Mouse (Mus musculus) myocyte (in vitro differentiated cells): ENCODE measurements around the gene Nfyb. TPM values are rescaled to one million over a fixed set of nuclear protein-coding genes. Genes with fewer than 3 reads are reported as not detected.

Experiments used
- H3K27me3 ChIP-seq: one replicate; pipeline ENCODE4 v1.6.1; 2011; ENCODE audit not compliant: control insufficient read depth, insufficient read depth, insufficient read length
- H3K36me3 ChIP-seq: one replicate; pipeline ENCODE4 v1.6.1; 2011; ENCODE audit not compliant: control insufficient read depth, insufficient read depth
- H3K4me2 ChIP-seq: one replicate; pipeline ENCODE4 v1.6.1; 2011; ENCODE audit warnings: low read depth, control low read depth
- H3K4me3 ChIP-seq: one replicate; pipeline ENCODE4 v1.5.1; 2011; ENCODE audit warnings: mild to moderate bottlenecking, control low read depth, moderate library complexity
- H3K79me2 ChIP-seq: one replicate; pipeline ENCODE4 v1.6.1; 2011; ENCODE audit not compliant: control insufficient read depth, insufficient read depth
- H3ac ChIP-seq: one replicate; pipeline ENCODE4 v1.6.1; 2011; ENCODE audit not compliant: control insufficient read depth, insufficient read length
- CEBPB ChIP-seq: IDR thresholded peaks from 2 replicates; pipeline ENCODE4 v1.6.1; 2011; ENCODE audit warnings: mild to moderate bottlenecking, moderate library complexity; ENCODE audit not compliant: poor library complexity, insufficient read depth, severe bottlenecking
- E2F4 ChIP-seq: IDR thresholded peaks from one replicate; pipeline ENCODE4 v1.6.1; 2011; ENCODE audit warnings: mild to moderate bottlenecking, control low read depth, moderate library complexity; ENCODE audit not compliant: insufficient read depth
- MAX ChIP-seq: IDR thresholded peaks from one replicate; pipeline ENCODE4 v1.6.1; 2011; ENCODE audit warnings: low read depth, mild to moderate bottlenecking, control low read depth
- MYOD1 ChIP-seq, 3 experiments: IDR thresholded peaks; one replicate each; pipeline ENCODE4 v1.6.1; 2011; ENCODE audit warnings: control low read depth in 2 of 3, low read depth in 2 of 3, mild to moderate bottlenecking in 2 of 3, moderate library complexity in 1 of 3; ENCODE audit not compliant: insufficient read length in 2 of 3, control insufficient read depth in 1 of 3
- MYOG ChIP-seq, 3 experiments: IDR thresholded peaks; one replicate each; pipeline ENCODE4 v1.6.1; 2011; ENCODE audit warnings: control low read depth in 2 of 3, low read depth in 2 of 3, mild to moderate bottlenecking in 2 of 3; ENCODE audit not compliant: insufficient read length in 2 of 3, control insufficient read depth in 1 of 3, insufficient read depth in 1 of 3
- POLR2A ChIP-seq: IDR thresholded peaks from one replicate; pipeline ENCODE4 v1.6.1; 2011; ENCODE audit warnings: low read depth, mild to moderate bottlenecking, control low read depth, moderate library complexity; ENCODE audit not compliant: insufficient read length
- POLR2AphosphoS2 ChIP-seq: IDR thresholded peaks from one replicate; pipeline ENCODE4 v1.6.1; 2011; ENCODE audit warnings: low read depth, control low read depth; ENCODE audit not compliant: insufficient read length
- REST ChIP-seq: IDR thresholded peaks from one replicate; pipeline ENCODE4 v1.6.1; 2011; ENCODE audit warnings: mild to moderate bottlenecking, control low read depth, moderate library complexity; ENCODE audit not compliant: insufficient read depth, insufficient read length
- SRF ChIP-seq: IDR thresholded peaks from one replicate; pipeline ENCODE4 v1.6.1; 2011; ENCODE audit warnings: low read depth; ENCODE audit not compliant: control insufficient read depth, insufficient read length
- TCF12 ChIP-seq: IDR thresholded peaks from one replicate; pipeline ENCODE4 v1.6.1; 2011; ENCODE audit warnings: mild to moderate bottlenecking, control low read depth; ENCODE audit not compliant: poor library complexity, insufficient read depth, severe bottlenecking
- TCF3 ChIP-seq: IDR thresholded peaks from one replicate; pipeline ENCODE4 v1.6.1; 2011; ENCODE audit warnings: low read depth, control low read depth; ENCODE audit not compliant: insufficient read length
- USF1 ChIP-seq: IDR thresholded peaks from one replicate; pipeline ENCODE4 v1.6.1; 2011; ENCODE audit warnings: low read depth, mild to moderate bottlenecking, control low read depth, moderate library complexity
- polyA plus RNA-seq: library from polyadenylated mRNA; unstranded; fragments of >200 nt; fragmentation: generic; extraction: Trizol; gene quantifications from one replicate; pipeline ENCODE4 v1.2.1, GENCODE M21; 2012; ENCODE audit warnings: missing spikeins

Nfyb gene
- polyA plus RNA-seq, 1 experiment, result 7.4 TPM

- no peaks in the 10 kb centered on the region for H3K79me2 ChIP-seq
- H3K4me3 ChIP-seq, result no peak overlapping the region
- TF ChIP-seq MAX (no peak), USF1 (no peak), TCF3 (no peak), POLR2AphosphoS2 (no peak), REST (no peak), POLR2A (no peak), MYOG (IDR thresholded peaks at IDR 0.05; ENCODE audit: control insufficient read depth in 1 of 3, insufficient read depth in 1 of 3, insufficient read length in 2 of 3, low read depth in 2 of 3) (no peak), CEBPB (no peak), SRF (no peak), MYOD1 (IDR thresholded peaks at IDR 0.05; ENCODE audit: control insufficient read depth in 1 of 3, insufficient read length in 2 of 3, low read depth in 2 of 3) (no peak), TCF12 (no peak), E2F4 (no peak)
- no peak overlapping the region for H3ac ChIP-seq
- H3K27me3 ChIP-seq, result no peaks in the 10 kb centered on the region
- H3K4me2 ChIP-seq, result no peak overlapping the region
- H3K36me3 ChIP-seq, result no peaks in the 10 kb centered on the region
Observed at GRCm38 (mm10) chr10:82798312-82798933, 34.5 kb upstream of the Nfyb start.

GRCm38 (mm10) chr10:82797119-82797491 lies 33.2 kb upstream of the Nfyb start:
- Histone ChIP-seq H3K27me3 (no peaks in the 10 kb centered on the region), H3K36me3 (no peaks in the 10 kb centered on the region), H3ac (no peak overlapping the region), H3K4me3 (no peak overlapping the region), H3K79me2 (no peaks in the 10 kb centered on the region), H3K4me2 (no peak overlapping the region)
- no peak for TF ChIP-seq SRF
- no peak for TF ChIP-seq CEBPB
- TF ChIP-seq MYOD1 (IDR thresholded peaks at IDR 0.05; ENCODE audit: control insufficient read depth in 1 of 3, insufficient read length in 2 of 3, low read depth in 2 of 3), result no peak
- no peak for TF ChIP-seq POLR2A
- TF ChIP-seq POLR2AphosphoS2, result no peak
- TF ChIP-seq USF1, result no peak
- TF ChIP-seq REST, result no peak
- TF ChIP-seq TCF3, result no peak
- no peak for TF ChIP-seq MAX
- no peak for TF ChIP-seq TCF12
- no peak for TF ChIP-seq MYOG (IDR thresholded peaks at IDR 0.05; ENCODE audit: control insufficient read depth in 1 of 3, insufficient read depth in 1 of 3, insufficient read length in 2 of 3, low read depth in 2 of 3)
- TF ChIP-seq E2F4, result no peak

- Histone ChIP-seq H3K4me3 (no peak overlapping the region), H3K36me3 (no peaks in the 10 kb centered on the region), H3K79me2 (no peaks in the 10 kb centered on the region), H3K4me2 (no peak overlapping the region), H3K27me3 (no peaks in the 10 kb centered on the region), H3ac (no peak overlapping the region)
- TF ChIP-seq MAX (no peak), MYOD1 (IDR thresholded peaks at IDR 0.05; ENCODE audit: control insufficient read depth in 1 of 3, insufficient read length in 2 of 3, low read depth in 2 of 3) (no peak)
Observed at GRCm38 (mm10) chr10:82796471-82797118, 32.7 kb upstream of the Nfyb start.

- Histone ChIP-seq H3K79me2 (no peaks in the 10 kb centered on the region), H3ac (no peak overlapping the region), H3K4me3 (no peak overlapping the region), H3K36me3 (no peaks in the 10 kb centered on the region), H3K27me3 (no peaks in the 10 kb centered on the region), H3K4me2 (peak overlapping the region; percentile 87)
- TF ChIP-seq POLR2A (no peak), TCF3 (no peak), MYOD1 (IDR thresholded peaks at IDR 0.05; ENCODE audit: control insufficient read depth in 1 of 3, insufficient read length in 2 of 3, low read depth in 2 of 3) (no peak), MYOG (IDR thresholded peaks at IDR 0.05; ENCODE audit: control insufficient read depth in 1 of 3, insufficient read depth in 1 of 3, insufficient read length in 2 of 3, low read depth in 2 of 3) (no peak), MAX (no peak), CEBPB (no peak), USF1 (no peak), REST (no peak), TCF12 (no peak), SRF (no peak)
Observed at GRCm38 (mm10) chr10:82795767-82796166, 31.8 kb upstream of the Nfyb start.
